Mouse (Mus musculus) regulatory T cell (primary cell): ENCODE results near the gene Srrm3.

ENCODE experiments used
- in situ Hi-C: fragments of 300-600 bp; cut with MboI, MseI; formaldehyde crosslinking; loops from one replicate; pipeline ENCODE4 v1.15.1; 2025; ENCODE audit warnings: high pct_unique_total_duplicates

Gene Srrm3

GRCm38 (mm10) chr5:135904259-135904658 lies 97.6 kb downstream of the Srrm3 start:
- in situ Hi-C loops, result no loop called here

GRCm38 (mm10) chr5:135905320-135906225 lies 98.9 kb downstream of the Srrm3 start:
- in situ Hi-C loops, result no loop called here

GRCm38 (mm10) chr5:135906846-135907245 lies 100.2 kb downstream of the Srrm3 start:
- in situ Hi-C loops, result no loop called here

GRCm38 (mm10) chr5:135907256-135907655 lies 100.6 kb downstream of the Srrm3 start:
- in situ Hi-C loops, result no loop called here

- in situ Hi-C loops, result no loop called here
Observed at GRCm38 (mm10) chr5:135908185-135908584, 101.5 kb downstream of the Srrm3 start.

- in situ Hi-C loops, result no loop called here
Observed at GRCm38 (mm10) chr5:135908989-135909388, 102.3 kb downstream of the Srrm3 start.

GRCm38 (mm10) chr5:135909646-135910045 lies 103.0 kb downstream of the Srrm3 start:
- in situ Hi-C loops, result no loop called here

GRCm38 (mm10) chr5:135910813-135911212 lies 104.1 kb downstream of the Srrm3 start:
- in situ Hi-C loops, result no loop called here

GRCm38 (mm10) chr5:135911633-135912220 lies 105.0 kb downstream of the Srrm3 start:
- in situ Hi-C loops, result no loop called here

- in situ Hi-C loops, result no loop called here
Observed at GRCm38 (mm10) chr5:135913201-135913600, 106.5 kb downstream of the Srrm3 start.

GRCm38 (mm10) chr5:135914156-135914555 lies 107.5 kb downstream of the Srrm3 start:
- in situ Hi-C loops, result no loop called here

- in situ Hi-C loops, result no loop called here
Observed at GRCm38 (mm10) chr5:135916051-135916565, 109.4 kb downstream of the Srrm3 start.

GRCm38 (mm10) chr5:135916601-135917000 lies 109.9 kb downstream of the Srrm3 start:
- in situ Hi-C loops, result no loop called here

GRCm38 (mm10) chr5:135917327-135918058 lies 110.8 kb downstream of the Srrm3 start:
- in situ Hi-C loops, result no loop called here

- in situ Hi-C loops, result no loop called here
Observed at GRCm38 (mm10) chr5:135918059-135918437, 111.4 kb downstream of the Srrm3 start.

GRCm38 (mm10) chr5:135918593-135918992 lies 111.9 kb downstream of the Srrm3 start:
- in situ Hi-C loops, result no loop called here

- in situ Hi-C loops, result no loop called here
Observed at GRCm38 (mm10) chr5:135919902-135920301, 113.2 kb downstream of the Srrm3 start.

GRCm38 (mm10) chr5:135923901-135924300 lies 117.2 kb downstream of the Srrm3 start:
- in situ Hi-C loops, result no loop called here
